Mouse (Mus musculus) midbrain, embryonic 13.5 days (tissue): ENCODE data around the gene Drd3. TPM values are rescaled to one million over a fixed set of nuclear protein-coding genes. Genes with fewer than 3 reads are reported as not detected.

Source experiments
- ATAC-seq: fragments of 200-750 bp; cut with Nextera tagmentation; 2 replicates; pipeline ENCODE4 v1.8.0; 2017; ENCODE audit warnings: mild to moderate bottlenecking, moderate TSS enrichment, moderate library complexity
- H3K27ac ChIP-seq: fragments of 300-500 bp; sonication (generic); 2 replicates; pipeline ENCODE4 v1.5.1; 2015; ENCODE audit warnings: inconsistent platforms, mild to moderate bottlenecking, moderate library complexity
- H3K27me3 ChIP-seq: fragments of 300-500 bp; sonication (generic); 2 replicates; pipeline ENCODE4 v1.6.1; 2015; ENCODE audit warnings: mild to moderate bottlenecking, inconsistent platforms
- H3K36me3 ChIP-seq: fragments of 300-500 bp; sonication (generic); 2 replicates; pipeline ENCODE4 v1.6.1; 2015; ENCODE audit warnings: mild to moderate bottlenecking, inconsistent platforms
- H3K4me1 ChIP-seq: fragments of 300-500 bp; sonication (generic); replicated peaks from 2 replicates; pipeline ENCODE4 v1.6.1; 2015; ENCODE audit warnings: inconsistent platforms
- H3K4me2 ChIP-seq: fragments of 300-500 bp; sonication (generic); replicated peaks from 2 replicates; pipeline ENCODE4 v1.6.1; 2015; ENCODE audit warnings: moderate library complexity, mild to moderate bottlenecking, inconsistent platforms
- H3K4me3 ChIP-seq: fragments of 300-500 bp; sonication (generic); replicated peaks from 2 replicates; pipeline ENCODE4 v1.5.1; 2015; ENCODE audit warnings: mild to moderate bottlenecking, inconsistent platforms
- H3K9ac ChIP-seq: fragments of 300-500 bp; sonication (generic); replicated peaks from 2 replicates; pipeline ENCODE4 v1.6.1; 2015; ENCODE audit warnings: mild to moderate bottlenecking, inconsistent platforms
- H3K9me3 ChIP-seq: fragments of 300-500 bp; sonication (generic); 2 replicates; pipeline ENCODE4 v1.6.1; 2016; ENCODE audit warnings: mild to moderate bottlenecking, inconsistent platforms
- WGBS: fragments of 180-500 bp; shearing (Covaris S2); methylation state at CpG from one replicate; pipeline ENCODE4 v1.1.7; 2015; 5-methylcytosine and 5-hydroxymethylcytosine counted together
- polyA plus RNA-seq: library from polyadenylated mRNA; unstranded; fragments of >200 nt; fragmentation: Nextera tagmentation; extraction: Ambion mirVana; gene quantifications from 2 replicates; pipeline ENCODE4 v1.2.1, GENCODE M21; 2015

The Drd3 gene
- not detected in 2 replicates for polyA plus RNA-seq

DNA sequence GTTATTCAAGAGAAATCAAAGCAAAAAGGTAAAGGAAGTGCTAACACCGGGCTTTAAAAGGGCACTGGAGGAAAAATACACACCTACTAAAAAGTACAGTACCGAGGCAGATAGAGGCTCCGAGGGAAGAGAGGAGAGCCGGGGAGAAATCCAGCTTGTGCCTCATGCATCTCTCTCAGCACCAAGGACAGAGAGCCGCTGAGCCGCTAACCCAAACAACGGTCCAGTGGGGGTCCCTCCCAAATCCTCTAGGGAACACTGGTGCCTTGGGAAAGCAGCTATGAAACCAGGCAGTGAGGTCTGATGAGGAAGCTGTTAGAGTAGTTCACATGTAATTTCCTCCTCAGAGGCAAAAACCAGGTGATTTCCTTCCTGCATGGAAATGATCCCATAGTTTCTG, at the start of gene Drd3:
Gene Drd3 (plus strand): TSS at position 276 of the 400 bp plus-strand sequence.
- no peak within 1 kb of the TSS for H3K4me3 ChIP-seq
- no peak within 1 kb of the TSS for H3K9ac ChIP-seq
- no peak for ATAC-seq
- no peaks in the 10 kb centered on the region for H3K27me3 ChIP-seq
- H3K4me2 ChIP-seq = 0 out of 2 replicates have a peak within 1 kb of the TSS, but pooled peaks have one; percentile 16
- no peaks in the 10 kb centered on the region for H3K4me1 ChIP-seq
- no peaks in the 10 kb centered on the region for H3K36me3 ChIP-seq
- 16% methylated on average over 7 of the region's 7 CpGs for WGBS
- no peaks in the 10 kb centered on the region for H3K9me3 ChIP-seq
- no peak within 1 kb of the TSS for H3K27ac ChIP-seq

DNA sequence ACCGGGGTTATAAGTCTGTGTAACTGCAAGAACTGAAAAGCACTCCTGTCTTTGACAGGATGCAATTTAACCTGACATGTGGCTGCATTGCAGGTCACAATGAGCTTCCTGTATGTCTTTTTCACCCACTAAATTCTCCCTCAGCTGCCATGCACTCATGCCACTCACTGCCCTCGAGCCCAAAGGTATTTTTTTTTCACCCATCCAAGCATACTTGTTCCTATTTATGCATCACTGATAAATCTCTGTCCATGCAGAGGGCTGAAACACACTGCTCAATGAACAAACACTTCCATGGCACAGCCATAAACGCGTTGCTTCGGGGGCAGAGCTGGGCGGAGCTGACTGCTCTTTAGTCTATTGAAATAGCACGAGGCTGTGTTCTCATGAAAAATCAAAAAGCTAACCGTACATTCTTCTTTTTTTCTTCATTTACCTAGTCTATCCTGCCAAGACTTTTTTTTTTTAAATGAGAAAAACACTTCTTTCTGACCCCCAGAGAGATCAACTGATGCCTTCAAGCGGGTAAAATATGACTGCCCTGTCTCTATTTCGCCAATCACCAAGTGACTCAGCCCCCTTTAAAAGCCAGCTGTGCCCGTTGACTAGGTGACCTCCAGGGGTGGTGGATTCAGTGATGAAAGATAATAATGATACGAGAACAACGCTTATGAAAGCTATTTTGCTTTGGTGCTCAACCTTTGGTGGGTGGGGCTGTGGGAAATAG, 45.3 kb upstream of the Drd3 start:
- ATAC-seq = peak; percentile 22
- peaks cover 20% of the 10 kb centered on the region for H3K4me1 ChIP-seq
- peak overlapping the region; percentile 8 for H3K4me3 ChIP-seq
- peak overlapping the region; percentile 21; the same call in 1 of the 2 replicates for H3K9ac ChIP-seq
- H3K4me2 ChIP-seq = peak overlapping the region; percentile 43
- no peaks in the 10 kb centered on the region for H3K9me3 ChIP-seq
- WGBS = 59% methylated on average over 13 of the region's 13 CpGs
- no peaks in the 10 kb centered on the region for H3K27me3 ChIP-seq
- H3K27ac ChIP-seq = peak overlapping the region; percentile 70
- H3K36me3 ChIP-seq = no peaks in the 10 kb centered on the region

DNA sequence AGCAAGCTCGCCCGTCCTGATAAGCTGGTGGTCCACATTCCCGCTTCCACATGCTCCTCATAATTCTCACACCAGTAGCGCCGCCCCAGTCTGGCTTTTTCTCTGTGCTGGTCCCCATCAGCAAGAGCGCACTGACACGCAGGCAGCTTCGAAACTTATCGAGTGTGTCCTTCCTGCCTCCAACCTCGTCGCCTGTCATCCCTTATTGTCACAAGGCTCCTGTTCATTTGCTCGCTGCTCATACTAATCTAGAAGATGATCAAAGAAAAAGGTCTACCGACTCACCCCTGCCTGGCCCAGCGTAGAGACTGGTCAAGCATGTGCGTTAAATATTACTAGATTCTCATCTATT, 44.8 kb upstream of the Drd3 start:
- peak overlapping the region; percentile 8 for H3K4me3 ChIP-seq
- peak overlapping the region; percentile 70 for H3K27ac ChIP-seq
- H3K36me3 ChIP-seq = no peaks in the 10 kb centered on the region
- WGBS = 39% methylated on average over 15 of the region's 15 CpGs
- no peaks in the 10 kb centered on the region for H3K9me3 ChIP-seq
- no peaks in the 10 kb centered on the region for H3K27me3 ChIP-seq
- H3K9ac ChIP-seq = peak overlapping the region; percentile 21; the same call in 1 of the 2 replicates
- peaks cover 20% of the 10 kb centered on the region for H3K4me1 ChIP-seq
- H3K4me2 ChIP-seq = peak overlapping the region; percentile 43
- ATAC-seq = peak; percentile 66

DNA sequence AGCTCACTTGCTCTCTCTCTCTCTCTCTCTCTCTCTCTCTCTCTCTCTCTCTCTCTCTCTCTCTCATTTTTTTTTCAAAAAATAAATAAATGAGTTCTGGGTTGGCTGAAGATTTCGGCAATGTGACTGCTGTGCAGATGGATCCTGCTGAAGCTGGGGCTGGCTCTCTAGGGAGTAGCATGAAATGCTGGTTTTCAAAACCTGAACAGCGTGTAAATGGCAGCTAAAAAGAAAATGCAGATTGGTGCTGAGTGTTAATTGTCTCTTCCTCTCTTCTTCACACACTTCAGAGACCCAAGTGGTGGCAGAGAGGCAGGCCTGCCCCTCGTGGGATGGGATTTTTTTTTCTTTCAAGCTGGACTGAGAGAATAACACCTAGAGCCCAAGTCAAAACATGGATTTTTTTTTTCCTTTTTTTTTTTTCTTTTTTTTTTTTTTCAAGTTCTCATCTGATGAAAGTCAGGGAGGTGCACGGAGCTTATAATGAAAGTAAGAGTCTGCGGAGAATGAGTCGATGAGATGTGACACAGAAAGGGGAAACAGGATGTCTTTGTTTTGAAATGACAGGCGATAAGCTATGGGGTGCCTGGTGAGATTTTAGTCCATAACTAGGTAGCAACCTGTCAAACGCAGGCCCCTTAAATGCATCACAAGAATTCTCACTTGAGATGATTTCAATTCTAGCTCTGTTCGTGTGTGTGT, 44.2 kb upstream of the Drd3 start:
- no peaks in the 10 kb centered on the region for H3K36me3 ChIP-seq
- peak overlapping the region; percentile 8 for H3K4me3 ChIP-seq
- no peaks in the 10 kb centered on the region for H3K9me3 ChIP-seq
- H3K27ac ChIP-seq = peak overlapping the region; percentile 70
- H3K27me3 ChIP-seq = no peaks in the 10 kb centered on the region
- 38% methylated on average over 9 of the region's 9 CpGs for WGBS
- peak overlapping the region; percentile 43 for H3K4me2 ChIP-seq
- H3K4me1 ChIP-seq = peaks cover 20% of the 10 kb centered on the region
- no peak overlapping the region for H3K9ac ChIP-seq
- peak; percentile 83 for ATAC-seq

DNA sequence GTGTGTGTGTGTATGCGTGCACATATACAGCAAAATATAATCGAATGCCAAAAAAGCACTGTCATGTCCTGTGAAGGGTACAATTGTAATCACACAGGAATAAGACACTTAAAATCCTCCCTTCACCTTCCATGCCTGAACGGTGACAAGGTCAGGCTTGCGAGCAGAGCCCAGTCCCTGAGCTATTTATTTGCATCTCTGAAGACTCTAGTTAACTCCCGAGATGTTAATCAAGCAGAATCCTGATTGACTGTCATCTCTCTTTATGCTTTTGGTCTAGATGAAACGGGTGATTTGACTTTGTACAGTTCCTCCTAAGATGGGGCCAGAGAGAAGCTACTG, 43.7 kb upstream of the Drd3 start:
- Histone ChIP-seq H3K27ac (peak overlapping the region; percentile 70; the same call in 1 of the 2 replicates), H3K36me3 (no peaks in the 10 kb centered on the region), H3K27me3 (no peaks in the 10 kb centered on the region), H3K9ac (no peak overlapping the region), H3K4me1 (peaks cover 20% of the 10 kb centered on the region), H3K4me3 (no peak overlapping the region), H3K9me3 (no peaks in the 10 kb centered on the region), H3K4me2 (0 out of 2 replicates have a peak overlapping the region, but pooled peaks have one; percentile 43)
- no peak for ATAC-seq
- WGBS = 41% methylated on average over 6 of the region's 6 CpGs

DNA sequence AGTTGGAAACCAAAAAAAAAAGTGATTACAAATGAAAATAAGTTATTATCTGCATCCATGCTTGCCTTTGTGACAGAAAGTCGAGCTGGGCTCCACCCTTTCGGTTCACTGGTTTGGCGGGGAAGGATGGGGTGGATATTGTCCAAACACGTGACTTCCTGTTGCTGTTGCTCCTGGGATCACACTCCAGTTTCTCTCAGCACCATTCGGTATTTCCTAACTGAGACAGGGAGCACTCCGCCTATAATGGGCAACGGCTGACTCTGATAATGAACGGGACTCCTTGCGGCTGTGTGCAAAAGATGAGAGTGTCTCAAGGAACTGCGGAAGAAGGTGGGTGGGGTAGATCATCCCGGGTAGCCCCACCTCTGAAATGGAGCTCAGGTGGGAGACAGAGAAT, 43.2 kb upstream of the Drd3 start:
- no peak for ATAC-seq
- Histone ChIP-seq H3K4me3 (no peak overlapping the region), H3K9ac (no peak overlapping the region), H3K9me3 (no peaks in the 10 kb centered on the region), H3K36me3 (no peaks in the 10 kb centered on the region), H3K27me3 (no peaks in the 10 kb centered on the region), H3K4me1 (peaks cover 20% of the 10 kb centered on the region), H3K4me2 (no peak overlapping the region), H3K27ac (no peak overlapping the region)
- 92% methylated on average over 11 of the region's 11 CpGs for WGBS

DNA sequence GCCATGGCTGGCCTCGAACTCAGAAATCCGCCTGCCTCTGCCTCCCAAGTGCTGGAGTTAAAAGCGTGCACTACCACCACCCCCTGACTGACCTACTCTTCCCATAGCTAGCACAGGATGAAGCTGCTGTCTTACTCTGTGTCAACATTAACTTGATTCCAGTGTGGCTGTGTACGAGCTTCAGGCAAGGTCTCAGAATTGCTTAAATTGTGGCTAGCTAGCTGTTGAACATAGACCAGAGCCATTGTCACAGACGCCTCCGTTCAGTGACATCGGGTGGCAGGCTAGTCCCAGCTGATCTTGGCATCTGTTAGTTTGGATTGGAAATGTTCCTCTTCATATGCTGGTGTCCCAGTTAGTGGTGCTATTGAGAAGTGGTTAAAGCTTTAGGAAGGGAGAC, 42.5 kb upstream of the Drd3 start:
- no peak for ATAC-seq

DNA sequence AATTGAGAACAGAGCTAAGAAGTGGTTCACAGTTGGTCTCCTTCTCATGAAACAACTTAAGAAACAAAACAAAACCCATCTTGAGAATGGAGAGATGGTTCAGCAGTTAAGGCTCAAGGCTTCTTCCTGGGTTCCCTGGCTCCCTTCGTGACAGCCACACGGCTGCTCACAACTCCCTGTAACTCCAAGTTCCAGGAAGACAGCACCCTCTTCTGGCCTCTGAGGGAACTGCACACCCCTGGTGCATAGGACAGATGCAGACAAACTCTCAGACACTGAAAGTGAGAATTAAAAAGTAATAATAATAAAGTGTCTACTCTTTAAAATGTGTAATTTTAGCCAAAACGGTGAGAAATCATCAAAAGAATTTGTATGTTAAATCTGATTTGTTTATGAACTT, 29.4 kb upstream of the Drd3 start:
- no peaks in the 10 kb centered on the region for H3K9me3 ChIP-seq
- no peaks in the 10 kb centered on the region for H3K36me3 ChIP-seq
- H3K27me3 ChIP-seq = no peaks in the 10 kb centered on the region
- H3K4me2 ChIP-seq = no peak overlapping the region
- 67% methylated on average over 3 of the region's 3 CpGs for WGBS
- no peak overlapping the region for H3K4me3 ChIP-seq
- ATAC-seq = no peak
- H3K27ac ChIP-seq = no peak overlapping the region
- H3K9ac ChIP-seq = no peak overlapping the region
- no peaks in the 10 kb centered on the region for H3K4me1 ChIP-seq

More for the DNA sequence above, 42.5 kb upstream of the Drd3 start:
- Histone ChIP-seq H3K4me3 (no peak overlapping the region), H3K9me3 (no peaks in the 10 kb centered on the region), H3K9ac (no peak overlapping the region), H3K27ac (no peak overlapping the region), H3K36me3 (no peaks in the 10 kb centered on the region), H3K4me2 (no peak overlapping the region), H3K4me1 (peaks cover 20% of the 10 kb centered on the region), H3K27me3 (no peaks in the 10 kb centered on the region)
- WGBS = 95% methylated on average over 7 of the region's 7 CpGs

DNA sequence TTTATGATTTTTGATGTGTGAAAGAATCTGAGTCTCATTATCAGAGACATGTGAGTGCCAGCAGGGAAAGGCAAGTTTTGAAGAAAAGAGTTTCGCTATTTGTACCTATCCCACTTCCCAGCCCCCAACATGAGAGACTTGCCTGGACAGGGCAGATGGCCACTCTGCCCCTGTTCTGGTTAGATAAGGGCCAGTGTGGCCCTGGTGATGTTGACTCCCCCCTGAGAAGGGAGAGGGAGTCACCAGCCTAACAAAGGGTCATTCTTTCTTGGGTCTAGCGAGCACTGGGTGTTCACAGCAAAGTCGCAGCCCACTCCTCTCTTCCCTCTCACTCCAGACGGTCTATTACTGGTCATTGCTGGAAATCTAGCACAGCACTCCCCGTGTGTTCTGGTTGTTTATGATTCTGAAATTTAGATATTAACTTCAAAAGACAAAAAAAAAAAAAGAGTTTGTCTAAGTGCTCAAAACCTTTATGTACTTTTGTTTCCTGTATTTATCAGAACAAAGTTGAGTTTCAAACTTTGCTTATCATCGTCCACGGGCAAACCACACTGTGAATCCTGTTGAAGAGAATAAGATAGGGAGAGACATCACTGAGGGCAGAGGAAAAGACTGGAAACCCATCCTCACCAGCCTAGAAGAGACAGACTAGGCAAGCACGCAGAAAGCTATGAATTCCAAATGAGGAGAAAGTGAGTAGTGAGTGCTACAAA, 24.2 kb upstream of the Drd3 start:
- H3K4me2 ChIP-seq = no peak overlapping the region
- 89% methylated on average over 8 of the region's 8 CpGs for WGBS

DNA sequence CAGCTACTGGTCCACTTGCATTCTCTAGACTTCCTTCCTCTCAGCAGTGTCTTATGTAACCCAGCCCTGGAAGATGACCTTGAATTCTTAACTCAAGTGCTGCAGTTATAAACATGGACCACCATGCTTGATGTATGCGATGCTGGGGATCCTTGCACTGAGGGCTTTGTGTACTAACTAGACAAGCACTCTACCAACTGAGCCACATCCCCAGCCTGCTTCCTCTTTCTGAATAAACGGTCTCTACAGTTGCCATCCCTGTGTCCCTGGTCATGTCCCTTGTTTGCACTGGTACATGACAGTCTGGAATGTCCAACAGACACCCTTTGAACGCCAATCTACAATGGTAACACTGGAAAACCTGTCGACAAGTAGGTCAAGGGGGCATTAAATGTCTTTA, 23.5 kb upstream of the Drd3 start:
- no peaks in the 10 kb centered on the region for H3K36me3 ChIP-seq
- no peak for ATAC-seq
- H3K9me3 ChIP-seq = no peaks in the 10 kb centered on the region
- H3K4me3 ChIP-seq = no peak overlapping the region
- no peak overlapping the region for H3K4me2 ChIP-seq
- H3K27ac ChIP-seq = no peak overlapping the region
- WGBS = 84% methylated on average over 4 of the region's 4 CpGs
- no peak overlapping the region for H3K9ac ChIP-seq
- H3K27me3 ChIP-seq = no peaks in the 10 kb centered on the region
- no peaks in the 10 kb centered on the region for H3K4me1 ChIP-seq

More for the DNA sequence above, 24.2 kb upstream of the Drd3 start:
- no peak for ATAC-seq
- Histone ChIP-seq H3K4me1 (no peaks in the 10 kb centered on the region), H3K36me3 (no peaks in the 10 kb centered on the region), H3K27me3 (no peaks in the 10 kb centered on the region), H3K9me3 (no peaks in the 10 kb centered on the region), H3K4me3 (no peak overlapping the region), H3K9ac (no peak overlapping the region), H3K27ac (no peak overlapping the region)

DNA sequence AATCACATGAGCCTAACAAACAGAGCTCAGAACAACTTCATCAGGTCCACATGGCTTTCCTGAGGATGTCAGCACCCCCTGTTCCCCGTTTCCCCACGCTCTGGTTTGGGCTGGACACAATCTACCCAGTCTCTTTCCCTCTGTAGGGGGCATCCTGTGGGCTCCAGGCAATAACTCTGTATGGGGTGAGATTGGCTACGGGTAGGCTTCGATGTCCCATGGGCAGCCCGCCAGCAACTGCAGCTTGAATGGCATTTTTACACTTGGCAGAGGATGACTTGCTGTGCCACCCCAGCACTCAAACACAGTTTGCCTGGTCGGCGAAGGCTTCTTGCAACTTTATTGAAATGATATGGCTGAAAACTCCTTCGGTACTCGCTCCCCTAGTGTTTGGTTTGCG, 21.3 kb upstream of the Drd3 start:
- H3K36me3 ChIP-seq = no peaks in the 10 kb centered on the region
- H3K9me3 ChIP-seq = no peaks in the 10 kb centered on the region
- 91% methylated on average over 10 of the region's 10 CpGs for WGBS
- H3K4me1 ChIP-seq = no peaks in the 10 kb centered on the region
- no peak overlapping the region for H3K4me2 ChIP-seq
- no peaks in the 10 kb centered on the region for H3K27me3 ChIP-seq
- no peak overlapping the region for H3K9ac ChIP-seq
- ATAC-seq = no peak
- H3K4me3 ChIP-seq = no peak overlapping the region
- no peak overlapping the region for H3K27ac ChIP-seq

DNA sequence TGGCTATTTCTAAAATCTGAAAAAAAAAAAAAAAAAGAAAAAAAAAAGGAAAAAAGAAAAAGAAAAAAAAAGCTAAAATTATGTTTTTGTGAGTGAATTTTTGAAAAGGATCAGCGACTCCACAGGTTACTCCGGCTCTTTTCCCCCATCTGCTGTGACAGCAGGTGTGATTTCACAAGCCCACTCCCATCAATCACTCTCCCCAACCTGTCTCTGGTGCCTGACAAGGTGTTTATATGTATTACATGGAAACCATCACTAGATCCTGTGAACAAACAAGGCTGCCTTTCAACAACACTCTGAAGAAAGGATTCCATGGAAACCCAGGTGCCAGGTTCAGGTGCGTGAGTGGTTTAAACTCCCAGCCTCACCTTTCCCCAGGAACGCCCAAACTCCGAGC, 20.9 kb upstream of the Drd3 start:
- no peak overlapping the region for H3K9ac ChIP-seq
- H3K9me3 ChIP-seq = no peaks in the 10 kb centered on the region
- no peak overlapping the region for H3K4me2 ChIP-seq
- no peaks in the 10 kb centered on the region for H3K27me3 ChIP-seq
- H3K4me1 ChIP-seq = no peaks in the 10 kb centered on the region
- WGBS = 91% methylated on average over 5 of the region's 5 CpGs
- H3K4me3 ChIP-seq = no peak overlapping the region
- ATAC-seq = no peak
- no peaks in the 10 kb centered on the region for H3K36me3 ChIP-seq
- no peak overlapping the region for H3K27ac ChIP-seq
